Mouse (Mus musculus): ENCODE data around the gene Mymx.

Mymx gene

GRCm38 (mm10) chr17:45586449-45586837 lies 15.5 kb downstream of the Mymx start:
- DNase-seq, result no peak

- DNase-seq, result no peak
Observed at GRCm38 (mm10) chr17:45585725-45586448, 16.0 kb downstream of the Mymx start.

GRCm38 (mm10) chr17:45584939-45585678 lies 16.8 kb downstream of the Mymx start:
- peak; percentile 77 for DNase-seq

GRCm38 (mm10) chr17:45584096-45584896 lies 17.6 kb downstream of the Mymx start:
- DNase-seq, result peak; percentile 85

- no peak for DNase-seq
Observed at GRCm38 (mm10) chr17:45582715-45583355, 19.1 kb downstream of the Mymx start.

GRCm38 (mm10) chr17:45582188-45582587 lies 19.7 kb downstream of the Mymx start:
- DNase-seq, result no peak

- DNase-seq, result peak; percentile 65
Observed at GRCm38 (mm10) chr17:45581567-45581983, 20.3 kb downstream of the Mymx start.

- DNase-seq, result no peak
Observed at GRCm38 (mm10) chr17:45580958-45581477, 20.9 kb downstream of the Mymx start.

GRCm38 (mm10) chr17:45579554-45579953 lies 22.3 kb downstream of the Mymx start:
- peak; percentile 80 for DNase-seq

GRCm38 (mm10) chr17:45578843-45579242 lies 23.1 kb downstream of the Mymx start:
- DNase-seq, result no peak

- DNase-seq, result no peak
Observed at GRCm38 (mm10) chr17:45578242-45578641, 23.7 kb downstream of the Mymx start.

- no peak for DNase-seq
Observed at GRCm38 (mm10) chr17:45575123-45575897, 26.6 kb downstream of the Mymx start.

GRCm38 (mm10) chr17:45574129-45574761 lies 27.7 kb downstream of the Mymx start:
- DNase-seq, result peak; percentile 77

- DNase-seq, result peak; percentile 97
Observed at GRCm38 (mm10) chr17:45573780-45574123, 28.1 kb downstream of the Mymx start.

GRCm38 (mm10) chr17:45573087-45573779 lies 28.7 kb downstream of the Mymx start, which contains the start of gene Hsp90ab1:
Gene Hsp90ab1 (minus strand): TSS chr17:45573271.
- DNase-seq, result peak; percentile 97

- DNase-seq, result peak; percentile 77
Observed at GRCm38 (mm10) chr17:45572103-45573086, 29.5 kb downstream of the Mymx start.

- no peak for DNase-seq
Observed at GRCm38 (mm10) chr17:45569999-45570398, 31.9 kb downstream of the Mymx start.

GRCm38 (mm10) chr17:45568990-45569389 lies 32.9 kb downstream of the Mymx start:
- DNase-seq, result no peak

- DNase-seq, result no peak
Observed at GRCm38 (mm10) chr17:45567162-45567601, 34.7 kb downstream of the Mymx start.
